Mouse (Mus musculus) erythroblast, embryonic 14.5 days (primary cell): ENCODE measurements around the gene Olfm1. TPM values are rescaled to one million over a fixed set of nuclear protein-coding genes. Genes with fewer than 3 reads are reported as not detected.

ENCODE experiments used
- H3K27me3 ChIP-seq: 2 replicates; pipeline ENCODE4 v1.6.1; 2012; ENCODE audit warnings: inconsistent platforms; ENCODE audit not compliant: control insufficient read depth
- H3K36me3 ChIP-seq: 2 replicates; pipeline ENCODE4 v1.6.1; 2012; ENCODE audit warnings: mild to moderate bottlenecking, inconsistent platforms; ENCODE audit not compliant: control insufficient read depth
- H3K4me1 ChIP-seq: 2 replicates; pipeline ENCODE4 v1.6.1; 2012; ENCODE audit warnings: inconsistent platforms; ENCODE audit not compliant: control insufficient read depth
- H3K4me3 ChIP-seq: replicated peaks from 2 replicates; pipeline ENCODE3; 2012; ENCODE audit warnings: moderate library complexity, mild to moderate bottlenecking, inconsistent platforms
- H3K9me3 ChIP-seq: 2 replicates; pipeline ENCODE4 v1.6.1; 2012; ENCODE audit warnings: low read length, inconsistent platforms, mixed read lengths; ENCODE audit not compliant: control insufficient read depth
- GATA1 ChIP-seq: IDR thresholded peaks from 2 replicates; pipeline ENCODE4 v1.6.1; 2012; ENCODE audit warnings: low read length, inconsistent platforms, mixed read lengths
- TAL1 ChIP-seq: IDR thresholded peaks from 3 replicates; pipeline ENCODE4 v1.6.1; 2012; ENCODE audit warnings: low read length, inconsistent platforms, mixed read lengths
- polyA plus RNA-seq: library from polyadenylated mRNA; stranded (reverse); fragments of >175 nt; gene quantifications from 2 replicates; pipeline ENCODE4 v1.2.3, GENCODE M21; 2012

The Olfm1 gene
- polyA plus RNA-seq, 1 experiment = 0.02 TPM

DNA sequence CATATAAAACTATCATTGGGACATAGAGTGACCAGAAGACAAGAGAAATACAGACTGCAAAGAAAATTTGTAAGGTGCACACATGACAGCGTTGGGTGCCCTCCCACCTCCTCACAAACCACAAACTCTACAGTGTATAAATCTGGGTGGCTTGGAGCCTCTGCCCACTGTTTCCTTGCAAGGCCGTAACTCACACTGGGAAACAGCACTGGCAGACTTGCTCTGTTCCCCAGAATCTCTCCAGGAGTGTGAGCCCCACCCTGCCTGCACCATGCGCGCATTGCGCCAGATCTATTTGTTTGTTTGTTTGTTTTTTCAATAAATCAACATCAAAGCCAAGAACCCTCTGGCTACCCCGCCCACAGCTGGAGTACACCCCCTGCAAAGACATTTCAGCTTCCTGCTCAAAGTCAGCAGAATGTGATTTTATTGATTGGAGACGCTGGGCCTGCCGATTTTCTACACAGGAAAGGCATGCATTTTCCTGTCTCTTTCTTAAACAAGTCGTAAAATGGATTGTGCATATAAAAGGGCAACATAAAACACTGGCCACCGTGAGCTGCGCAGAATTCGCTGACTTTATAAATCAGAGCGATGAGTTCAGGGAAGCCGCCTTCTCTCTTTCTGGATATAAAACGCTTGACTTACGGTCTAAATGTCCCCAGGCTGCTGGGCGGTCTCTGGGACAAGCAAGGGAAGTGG is 48.9 kb downstream of the Olfm1 start:
- no peaks in the 10 kb centered on the region for H3K27me3 ChIP-seq
- no peaks in the 10 kb centered on the region for H3K4me1 ChIP-seq
- no peaks in the 10 kb centered on the region for H3K36me3 ChIP-seq
- H3K9me3 ChIP-seq = no peaks in the 10 kb centered on the region; the same call in 1 of the 2 replicates
- no peak for TF ChIP-seq GATA1
- TF ChIP-seq TAL1 = no peak
- no peak overlapping the region for H3K4me3 ChIP-seq

DNA sequence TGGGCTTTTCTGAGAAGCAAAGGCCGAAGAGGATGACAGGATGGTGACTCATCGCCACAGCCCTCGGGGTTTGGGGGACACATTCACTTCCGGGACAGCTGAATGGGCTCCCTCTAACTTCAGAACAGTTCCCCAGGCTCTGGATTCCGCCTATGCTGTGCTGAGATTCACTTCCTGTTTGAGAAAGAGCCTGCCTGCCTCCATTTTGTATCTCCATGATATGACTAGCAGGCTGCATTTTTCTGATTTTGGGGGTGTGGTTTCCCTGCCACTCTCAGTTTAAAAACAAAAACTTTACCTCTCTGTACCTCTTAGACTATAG is 49.4 kb downstream of the Olfm1 start:
- Histone ChIP-seq H3K27me3 (no peaks in the 10 kb centered on the region), H3K36me3 (no peaks in the 10 kb centered on the region), H3K4me1 (no peaks in the 10 kb centered on the region), H3K4me3 (no peak overlapping the region), H3K9me3 (no peaks in the 10 kb centered on the region; the same call in 1 of the 2 replicates)
- TF ChIP-seq GATA1 (no peak), TAL1 (no peak)

DNA sequence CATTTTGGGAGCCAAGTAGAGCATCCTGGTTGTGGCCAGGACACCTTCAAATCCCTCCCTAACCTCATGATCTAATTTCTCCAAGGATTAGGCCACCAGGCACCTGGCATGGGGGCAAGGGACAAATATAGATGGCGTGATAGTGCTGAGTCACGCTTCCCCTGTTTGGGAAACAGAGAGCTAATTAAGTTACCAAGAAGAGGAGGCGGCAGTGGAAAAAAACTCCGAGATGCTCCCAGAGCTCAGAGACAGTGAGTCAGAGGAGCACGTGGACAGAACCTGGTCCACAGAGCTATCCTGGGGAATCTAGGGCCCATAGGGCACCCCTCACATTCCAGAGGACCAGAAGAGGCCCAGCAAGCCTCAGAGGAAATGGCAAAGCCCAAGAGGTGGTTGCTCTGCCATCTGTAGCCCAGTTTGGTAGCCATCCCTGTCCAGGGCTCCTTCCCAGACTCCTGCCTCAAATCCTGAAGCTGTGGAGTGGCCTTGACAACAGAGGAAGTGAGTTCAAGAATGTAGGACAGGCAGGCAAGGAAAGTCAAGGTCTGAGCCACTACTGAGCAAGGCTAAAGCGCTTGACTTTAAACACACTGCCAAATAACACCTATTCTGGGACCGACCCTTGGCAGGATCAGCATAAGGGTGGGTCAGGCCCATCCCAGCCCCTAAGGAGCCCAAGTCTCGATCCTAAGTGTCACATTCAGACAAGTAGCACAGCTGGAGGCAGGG is 52.0 kb downstream of the Olfm1 start:
- H3K9me3 ChIP-seq = no peaks in the 10 kb centered on the region
- no peaks in the 10 kb centered on the region for H3K36me3 ChIP-seq
- no peak overlapping the region for H3K4me3 ChIP-seq
- H3K4me1 ChIP-seq = no peaks in the 10 kb centered on the region
- TF ChIP-seq GATA1 = no peak
- no peak for TF ChIP-seq TAL1
- H3K27me3 ChIP-seq = no peaks in the 10 kb centered on the region

DNA sequence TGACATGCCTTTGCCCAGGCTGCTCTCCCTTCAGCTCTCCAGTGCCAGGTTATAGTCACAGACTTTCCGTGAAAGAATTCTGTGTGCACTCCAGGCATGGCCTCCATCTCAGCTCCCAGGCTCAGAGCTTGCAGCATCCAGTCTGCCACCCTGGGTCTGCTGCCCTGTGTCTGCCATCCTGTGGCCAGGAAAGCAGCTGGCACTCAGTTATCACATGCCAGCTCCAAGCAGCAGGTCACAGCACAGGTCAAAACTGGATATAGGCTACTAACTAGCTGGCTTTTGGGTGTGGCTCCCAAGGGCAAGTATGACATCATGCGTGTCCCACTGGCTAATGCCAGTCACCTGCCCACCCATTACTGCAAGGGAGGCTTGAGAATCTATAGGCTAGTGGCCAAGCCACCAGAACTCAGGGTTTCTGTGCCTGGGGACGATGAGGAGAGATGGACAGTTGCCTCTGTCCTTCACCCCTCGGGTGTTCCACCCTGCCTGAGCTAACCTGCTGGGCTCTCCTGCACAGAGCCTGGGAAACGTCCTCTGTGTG is 53.4 kb downstream of the Olfm1 start:
- Histone ChIP-seq H3K4me3 (no peak overlapping the region), H3K9me3 (no peaks in the 10 kb centered on the region), H3K27me3 (no peaks in the 10 kb centered on the region), H3K4me1 (no peaks in the 10 kb centered on the region), H3K36me3 (no peaks in the 10 kb centered on the region)
- TF ChIP-seq TAL1 (no peak), GATA1 (no peak)

DNA sequence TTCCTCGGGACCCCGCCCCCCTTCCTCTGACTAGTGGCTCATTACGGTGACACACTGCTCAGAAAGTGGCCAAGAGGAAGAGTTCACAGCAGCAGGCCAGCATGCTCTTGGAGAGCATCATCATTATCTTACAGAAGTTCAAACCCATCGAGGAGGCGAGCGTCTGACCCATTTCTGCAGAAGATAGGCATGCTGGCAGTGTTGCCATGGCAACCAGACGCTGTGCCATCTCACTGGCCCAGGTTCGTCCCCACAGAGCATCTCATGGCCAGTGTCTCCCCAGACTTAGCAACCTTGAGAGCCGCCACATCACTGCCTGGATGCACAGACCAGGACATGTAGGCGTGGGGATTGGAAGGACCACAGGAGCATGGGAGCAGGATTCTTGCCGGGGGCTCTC is 54.3 kb downstream of the Olfm1 start:
- Histone ChIP-seq H3K36me3 (no peaks in the 10 kb centered on the region), H3K4me1 (no peaks in the 10 kb centered on the region), H3K9me3 (no peaks in the 10 kb centered on the region), H3K4me3 (no peak overlapping the region), H3K27me3 (no peaks in the 10 kb centered on the region)
- TF ChIP-seq TAL1 (no peak), GATA1 (no peak)

DNA sequence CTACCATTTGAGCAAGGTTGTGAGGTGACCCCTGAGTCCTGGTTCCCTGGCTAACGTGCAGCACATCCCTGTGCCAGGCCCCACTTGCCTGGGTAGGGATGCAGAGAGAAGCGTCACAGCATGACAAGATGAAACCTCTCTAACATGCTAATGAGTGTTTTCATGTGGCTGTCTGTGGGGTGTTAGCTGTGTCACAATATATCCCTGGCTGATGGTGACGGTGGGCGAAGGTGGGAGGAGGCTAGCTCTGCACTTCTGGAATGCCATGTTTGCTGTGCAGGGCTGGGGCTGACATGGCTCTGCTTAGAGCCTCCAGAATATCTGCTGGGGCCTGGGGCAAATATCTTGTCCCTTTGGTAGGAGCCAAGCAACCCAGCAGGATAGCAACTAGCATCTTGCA is 59.8 kb downstream of the Olfm1 start:
- Histone ChIP-seq H3K4me1 (no peaks in the 10 kb centered on the region), H3K4me3 (no peak overlapping the region), H3K36me3 (no peaks in the 10 kb centered on the region), H3K27me3 (no peaks in the 10 kb centered on the region), H3K9me3 (no peaks in the 10 kb centered on the region)
- no peak for TF ChIP-seq TAL1
- TF ChIP-seq GATA1 = no peak

DNA sequence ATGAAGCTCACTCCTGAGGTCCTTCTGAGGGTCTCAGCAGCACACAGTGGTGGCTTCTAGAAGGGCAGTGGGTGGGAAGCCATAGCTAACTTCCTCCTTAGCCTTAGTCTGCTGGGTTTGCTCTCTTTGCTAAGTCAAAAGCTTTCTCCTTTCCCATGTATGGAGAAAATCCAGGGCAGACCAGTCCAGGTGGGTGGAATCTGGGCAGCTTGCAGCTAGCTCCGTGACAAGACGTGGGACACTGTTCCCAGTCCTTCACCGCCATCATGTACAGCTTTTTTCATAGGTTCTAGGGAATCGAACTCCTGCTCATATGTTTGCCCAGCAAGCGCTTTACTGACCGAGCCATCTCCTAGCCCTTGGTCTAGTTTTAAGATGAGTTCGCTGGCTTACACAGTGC is 63.2 kb downstream of the Olfm1 start:
- no peaks in the 10 kb centered on the region for H3K9me3 ChIP-seq
- TF ChIP-seq TAL1 (no peak), GATA1 (no peak)
- no peaks in the 10 kb centered on the region for H3K36me3 ChIP-seq
- H3K4me1 ChIP-seq = no peaks in the 10 kb centered on the region
- H3K27me3 ChIP-seq = no peaks in the 10 kb centered on the region
- H3K4me3 ChIP-seq = no peak overlapping the region

DNA sequence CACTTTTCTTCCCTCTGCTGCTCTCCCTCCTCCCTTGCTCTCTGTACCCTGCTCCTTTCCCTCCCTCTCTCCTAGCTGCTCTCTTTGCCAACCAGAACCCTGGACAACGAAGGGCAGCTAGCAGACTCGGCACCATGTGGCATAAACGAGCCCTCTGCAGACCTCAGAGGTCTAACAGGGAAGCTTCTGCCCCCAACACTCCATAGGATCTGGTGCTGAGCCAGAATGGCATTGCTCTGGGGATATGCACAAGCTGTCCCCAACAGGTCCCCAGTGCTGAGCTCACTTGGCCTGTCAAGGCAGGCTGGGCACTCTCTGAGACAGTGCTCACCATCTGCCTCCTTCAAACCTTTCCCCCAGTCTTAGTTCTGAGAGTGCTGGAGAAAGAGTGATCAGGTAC is 68.6 kb downstream of the Olfm1 start:
- Histone ChIP-seq H3K4me3 (no peak overlapping the region), H3K27me3 (no peaks in the 10 kb centered on the region), H3K36me3 (no peaks in the 10 kb centered on the region), H3K9me3 (no peaks in the 10 kb centered on the region), H3K4me1 (no peaks in the 10 kb centered on the region)
- TF ChIP-seq TAL1 (no peak), GATA1 (no peak)

DNA sequence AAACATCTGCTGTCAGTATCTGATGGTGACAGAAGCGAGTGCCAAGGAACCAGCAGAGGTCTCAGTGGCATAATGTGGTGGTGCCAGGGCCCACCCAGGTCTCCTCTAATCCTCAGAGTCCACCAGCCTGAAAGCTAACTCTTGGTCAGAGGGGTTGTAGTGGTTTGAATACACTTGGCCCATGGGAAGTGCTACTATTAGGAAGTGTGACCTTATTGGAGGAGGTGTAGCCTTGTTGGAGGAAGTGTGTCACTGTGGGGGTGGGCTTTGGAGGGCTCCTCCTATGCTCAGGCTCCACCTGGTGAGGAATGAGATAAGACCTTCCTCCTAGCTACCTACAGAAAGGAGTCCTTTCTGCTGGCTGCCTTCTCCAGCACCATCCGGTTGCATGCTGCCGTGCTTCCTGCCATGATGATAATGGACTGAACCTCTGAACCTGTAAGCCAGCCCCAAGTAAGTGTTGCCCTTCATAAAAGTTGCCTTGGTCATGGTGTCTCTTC is 75.0 kb downstream of the Olfm1 start:
- no peak for TF ChIP-seq TAL1
- no peak for TF ChIP-seq GATA1
- Histone ChIP-seq H3K4me3 (no peak overlapping the region), H3K36me3 (no peaks in the 10 kb centered on the region)

More for the DNA sequence above, 75.0 kb downstream of the Olfm1 start:
- Histone ChIP-seq H3K4me1 (no peaks in the 10 kb centered on the region), H3K27me3 (no peaks in the 10 kb centered on the region), H3K9me3 (no peaks in the 10 kb centered on the region)
